Mouse (Mus musculus): ENCODE data around the gene Smg1. TPM values are rescaled to one million over a fixed set of nuclear protein-coding genes. Genes with fewer than 3 reads are reported as not detected.

Smg1 gene
- polyA plus RNA-seq, 1 experiment from 2014 or later, result 4.0 TPM

- Histone ChIP-seq H3K4me1 (ENCODE audit: insufficient read depth) (peaks cover 4% of the 10 kb centered on the region; the same call in 1 of the 2 replicates), H3K9ac (replicated peaks) (no peak overlapping the region), H3K4me3 (ENCODE audit: low read depth, low read length) (no peak overlapping the region), H3K36me3 (replicated peaks; ENCODE audit: insufficient read depth, low read length) (no peaks in the 10 kb centered on the region), H3K9me3 (ENCODE audit: low read length) (no peaks in the 10 kb centered on the region), H3K4me2 (ENCODE audit: low read depth, low read length) (no peak overlapping the region), H3K27ac (ENCODE audit: low read depth) (no peak overlapping the region), H3K27me3 (ENCODE audit: insufficient read depth, low read length) (no peaks in the 10 kb centered on the region)
- TF ChIP-seq CTCF (IDR thresholded peaks at IDR 0.05; ENCODE audit: low read depth) (no peak), EP300 (IDR thresholded peaks at IDR 0.05; ENCODE audit: low read depth) (no peak)
- WGBS (ENCODE audit: insufficient replicate concordance), result 66% methylated on average over 1 of the region's 1 CpGs
- ATAC-seq, result no peak
- no peak for DNase-seq
These were observed 9.2 kb downstream of the Smg1 start for GRCm38 (mm10) chr7:118234236-118234635.

- H3K9ac ChIP-seq (replicated peaks), result no peak overlapping the region
- ATAC-seq (no peak), DNase-seq (no peak)
- H3K9me3 ChIP-seq (ENCODE audit: low read length), result no peaks in the 10 kb centered on the region
- peaks cover 4% of the 10 kb centered on the region; the same call in 1 of the 2 replicates for H3K4me1 ChIP-seq (ENCODE audit: insufficient read depth)
- no peak overlapping the region for H3K4me2 ChIP-seq (ENCODE audit: low read depth, low read length)
- no peak overlapping the region for H3K4me3 ChIP-seq (ENCODE audit: low read depth, low read length)
- no peaks in the 10 kb centered on the region for H3K36me3 ChIP-seq (replicated peaks; ENCODE audit: insufficient read depth, low read length)
- TF ChIP-seq EP300 (IDR thresholded peaks at IDR 0.05; ENCODE audit: low read depth) (no peak), CTCF (IDR thresholded peaks at IDR 0.05; ENCODE audit: low read depth) (no peak)
- no peaks in the 10 kb centered on the region for H3K27me3 ChIP-seq (ENCODE audit: insufficient read depth, low read length)
- H3K27ac ChIP-seq (ENCODE audit: low read depth), result no peak overlapping the region
These were observed 10.9 kb downstream of the Smg1 start for GRCm38 (mm10) chr7:118232613-118233012.

GRCm38 (mm10) chr7:118219777-118220176, 23.7 kb downstream of the Smg1 start:
- H3K4me1 ChIP-seq (ENCODE audit: insufficient read depth), result 0 out of 2 replicates have a peak, but pooled peaks cover 5% of the 10 kb centered on the region
- no peak overlapping the region for H3K4me2 ChIP-seq (ENCODE audit: low read depth, low read length)
- 91% methylated on average over 2 of the region's 2 CpGs for WGBS (ENCODE audit: insufficient replicate concordance)
- no peak overlapping the region for H3K9ac ChIP-seq (replicated peaks)
- no peaks in the 10 kb centered on the region; the same call in 1 of the 2 replicates for H3K36me3 ChIP-seq (replicated peaks; ENCODE audit: insufficient read depth, low read length)
- H3K9me3 ChIP-seq (ENCODE audit: low read length), result 0 out of 2 replicates have a peak, but pooled peaks cover 2% of the 10 kb centered on the region
- DNase-seq (no peak), ATAC-seq (no peak)
- no peak overlapping the region for H3K27ac ChIP-seq (ENCODE audit: low read depth)
- TF ChIP-seq CTCF (IDR thresholded peaks at IDR 0.05; ENCODE audit: low read depth) (no peak), EP300 (IDR thresholded peaks at IDR 0.05; ENCODE audit: low read depth) (no peak)
- no peak overlapping the region for H3K4me3 ChIP-seq (ENCODE audit: low read depth, low read length)
- no peaks in the 10 kb centered on the region for H3K27me3 ChIP-seq (ENCODE audit: insufficient read depth, low read length)

GRCm38 (mm10) chr7:118206396-118206795, 37.1 kb downstream of the Smg1 start:
- Histone ChIP-seq H3K9me3 (ENCODE audit: low read length) (no peaks in the 10 kb centered on the region), H3K27me3 (ENCODE audit: insufficient read depth, low read length) (no peaks in the 10 kb centered on the region), H3K36me3 (replicated peaks; ENCODE audit: insufficient read depth, low read length) (peaks cover 56% of the 10 kb centered on the region), H3K4me2 (ENCODE audit: low read depth, low read length) (no peak overlapping the region), H3K4me1 (ENCODE audit: insufficient read depth) (no peaks in the 10 kb centered on the region), H3K4me3 (ENCODE audit: low read depth, low read length) (no peak overlapping the region), H3K9ac (replicated peaks) (no peak overlapping the region), H3K27ac (ENCODE audit: low read depth) (0 out of 2 replicates have a peak overlapping the region, but pooled peaks have one; percentile 29)
- no peak for ATAC-seq
- TF ChIP-seq CTCF (IDR thresholded peaks at IDR 0.05; ENCODE audit: low read depth) (no peak), EP300 (IDR thresholded peaks at IDR 0.05; ENCODE audit: low read depth) (no peak)
- 63% methylated on average over 2 of the region's 2 CpGs for WGBS (ENCODE audit: insufficient replicate concordance)
- DNase-seq, result no peak

- H3K36me3 ChIP-seq (replicated peaks; ENCODE audit: insufficient read depth, low read length), result peaks cover 69% of the 10 kb centered on the region
- ATAC-seq, result no peak
- TF ChIP-seq EP300 (IDR thresholded peaks at IDR 0.05; ENCODE audit: low read depth), result no peak
- no peak for TF ChIP-seq CTCF (IDR thresholded peaks at IDR 0.05; ENCODE audit: low read depth)
These were observed 47.7 kb downstream of the Smg1 start for GRCm38 (mm10) chr7:118195756-118196155.

GRCm38 (mm10) chr7:118185878-118186277, 57.6 kb downstream of the Smg1 start:
- H3K4me3 ChIP-seq (ENCODE audit: low read depth, low read length), result no peak overlapping the region
- H3K9me3 ChIP-seq (ENCODE audit: low read length), result no peaks in the 10 kb centered on the region
- ATAC-seq, result no peak
- H3K36me3 ChIP-seq (replicated peaks; ENCODE audit: insufficient read depth, low read length), result peaks cover 67% of the 10 kb centered on the region
- H3K4me2 ChIP-seq (ENCODE audit: low read depth, low read length), result no peak overlapping the region
- no peak for DNase-seq
- H3K4me1 ChIP-seq (ENCODE audit: insufficient read depth), result no peaks in the 10 kb centered on the region
- H3K9ac ChIP-seq (replicated peaks), result no peak overlapping the region
- no peak overlapping the region for H3K27ac ChIP-seq (ENCODE audit: low read depth)
- TF ChIP-seq CTCF (IDR thresholded peaks at IDR 0.05; ENCODE audit: low read depth) (no peak), EP300 (IDR thresholded peaks at IDR 0.05; ENCODE audit: low read depth) (no peak)
- H3K27me3 ChIP-seq (ENCODE audit: insufficient read depth, low read length), result no peaks in the 10 kb centered on the region
- 84% methylated on average over 4 of the region's 4 CpGs for WGBS (ENCODE audit: insufficient replicate concordance)

More at GRCm38 (mm10) chr7:118195756-118196155, 47.7 kb downstream of the Smg1 start:
- Histone ChIP-seq H3K27me3 (ENCODE audit: insufficient read depth, low read length) (no peaks in the 10 kb centered on the region), H3K4me2 (ENCODE audit: low read depth, low read length) (no peak overlapping the region), H3K4me3 (ENCODE audit: low read depth, low read length) (no peak overlapping the region), H3K27ac (ENCODE audit: low read depth) (no peak overlapping the region), H3K9ac (replicated peaks) (no peak overlapping the region), H3K4me1 (ENCODE audit: insufficient read depth) (no peaks in the 10 kb centered on the region), H3K9me3 (ENCODE audit: low read length) (no peaks in the 10 kb centered on the region)
- DNase-seq, result no peak
- WGBS (ENCODE audit: insufficient replicate concordance), result 89% methylated on average over 4 of the region's 4 CpGs

- Histone ChIP-seq H3K9ac (replicated peaks) (no peak overlapping the region), H3K36me3 (replicated peaks; ENCODE audit: insufficient read depth, low read length) (peaks cover 66% of the 10 kb centered on the region), H3K4me2 (ENCODE audit: low read depth, low read length) (no peak overlapping the region), H3K4me1 (ENCODE audit: insufficient read depth) (no peaks in the 10 kb centered on the region), H3K4me3 (ENCODE audit: low read depth, low read length) (no peak overlapping the region), H3K27ac (ENCODE audit: low read depth) (no peak overlapping the region), H3K9me3 (ENCODE audit: low read length) (no peaks in the 10 kb centered on the region), H3K27me3 (ENCODE audit: insufficient read depth, low read length) (no peaks in the 10 kb centered on the region)
- DNase-seq (no peak), ATAC-seq (peak; percentile 44; the same call in 1 of the 2 replicates)
- no peak for TF ChIP-seq EP300 (IDR thresholded peaks at IDR 0.05; ENCODE audit: low read depth)
- no peak for TF ChIP-seq CTCF (IDR thresholded peaks at IDR 0.05; ENCODE audit: low read depth)
- WGBS (ENCODE audit: insufficient replicate concordance), result 81% methylated on average over 1 of the region's 1 CpGs
These were observed 58.9 kb downstream of the Smg1 start for GRCm38 (mm10) chr7:118184604-118185003.
